Mouse (Mus musculus) ES-E14 (cell line): Measurements from ENCODE around the gene Prpf18.

Experiments
- HCFC1 ChIP-seq: IDR thresholded peaks from 2 replicates; pipeline ENCODE4 v1.6.1; 2012; ENCODE audit warnings: low read length, inconsistent platforms, borderline replicate concordance; ENCODE audit not compliant: insufficient read depth
- MAFK ChIP-seq: IDR thresholded peaks from 2 replicates; pipeline ENCODE4 v1.6.1; 2014; ENCODE audit warnings: mild to moderate bottlenecking, low read depth, low read length, inconsistent platforms; ENCODE audit not compliant: insufficient read depth
- ZC3H11A ChIP-seq: IDR thresholded peaks from 2 replicates; pipeline ENCODE4 v1.6.1; 2012; ENCODE audit warnings: low read depth, mild to moderate bottlenecking, inconsistent platforms, low read length, borderline replicate concordance
- ZNF384 ChIP-seq: IDR thresholded peaks from 2 replicates; pipeline ENCODE4 v1.6.1; 2012; ENCODE audit warnings: low read depth, low read length, inconsistent platforms

DNA sequence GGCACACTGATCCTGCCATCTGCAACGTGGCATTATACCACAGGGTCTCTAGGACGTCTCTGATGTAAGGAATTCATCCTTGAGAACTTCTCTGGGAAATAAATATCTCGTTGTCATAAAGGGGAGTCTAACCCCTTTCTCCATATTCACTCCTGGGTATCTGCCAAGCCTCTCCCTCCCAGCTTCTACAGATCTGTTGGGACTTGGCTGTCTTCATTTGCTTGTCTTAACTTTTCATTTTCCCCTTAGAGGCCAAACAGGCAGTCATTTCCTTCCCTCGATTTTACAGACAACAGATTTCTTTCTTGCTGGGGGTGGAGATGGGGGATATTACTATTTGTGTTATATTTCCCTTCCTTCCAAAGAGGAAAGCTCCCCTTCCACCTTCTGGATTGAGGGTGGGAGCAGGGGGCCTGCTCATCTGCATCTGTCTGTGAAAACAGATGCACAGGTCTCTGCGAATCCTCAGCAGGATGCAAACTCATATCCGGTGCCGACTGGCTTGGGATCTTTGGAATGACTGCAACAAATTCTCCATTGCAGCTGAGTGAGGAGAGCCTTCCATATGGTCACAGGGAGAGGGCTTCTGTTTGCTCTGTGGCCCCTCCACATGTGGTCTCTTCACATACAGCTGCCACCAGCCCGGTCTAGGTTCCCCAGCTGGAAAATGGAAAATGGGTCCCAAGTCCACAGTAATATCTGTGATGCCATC lies 72.4 kb downstream of the Prpf18 start:
- TF ChIP-seq ZNF384 (no peak), ZC3H11A (no peak), HCFC1 (no peak), MAFK (no peak)
